Mouse (Mus musculus): ENCODE results near the gene Ktn1.

Ktn1 gene

DNA sequence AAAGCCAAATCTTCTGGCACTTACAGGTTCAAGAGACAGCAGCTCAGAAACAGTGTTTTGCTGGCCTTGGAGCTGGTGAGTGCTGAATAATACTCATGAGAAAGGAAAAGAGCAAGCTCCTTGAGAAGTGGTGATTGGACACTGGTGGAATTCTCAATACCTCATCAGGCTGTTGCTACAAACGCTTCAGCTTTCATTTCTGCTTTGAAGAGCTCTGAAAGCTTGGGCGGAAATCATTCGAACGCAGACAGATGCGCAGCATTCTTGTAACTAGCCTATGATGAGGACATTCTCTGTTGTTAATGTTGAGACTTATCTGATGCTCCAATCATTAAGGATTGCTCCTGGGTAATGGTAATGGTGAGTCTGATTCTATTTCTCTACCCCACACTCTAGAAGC, at the start of gene Ktn1:
TSS of gene Ktn1 (plus strand) at position 231 of the 400 bp plus-strand sequence.
- no peak for DNase-seq

DNA sequence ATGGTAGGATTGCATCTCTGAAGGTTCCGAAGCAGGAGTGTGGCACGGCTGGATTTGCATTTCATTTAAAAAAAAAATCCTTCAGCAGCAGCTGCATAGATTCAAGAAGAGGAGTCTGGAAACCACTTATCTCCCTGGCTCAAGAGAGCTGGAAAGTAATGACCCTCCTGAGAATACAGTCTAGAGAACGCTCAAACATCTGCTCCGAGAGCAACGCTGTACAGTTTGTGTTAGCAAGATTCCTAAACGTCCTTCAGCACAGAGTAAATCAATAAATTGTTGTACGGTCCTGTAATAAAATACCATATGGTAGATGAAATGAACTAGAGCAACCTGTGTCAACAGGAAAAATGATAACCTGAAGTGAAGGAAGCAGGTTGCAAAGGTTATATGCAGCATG, 35.0 kb upstream of the Ktn1 start:
- no peak for DNase-seq

DNA sequence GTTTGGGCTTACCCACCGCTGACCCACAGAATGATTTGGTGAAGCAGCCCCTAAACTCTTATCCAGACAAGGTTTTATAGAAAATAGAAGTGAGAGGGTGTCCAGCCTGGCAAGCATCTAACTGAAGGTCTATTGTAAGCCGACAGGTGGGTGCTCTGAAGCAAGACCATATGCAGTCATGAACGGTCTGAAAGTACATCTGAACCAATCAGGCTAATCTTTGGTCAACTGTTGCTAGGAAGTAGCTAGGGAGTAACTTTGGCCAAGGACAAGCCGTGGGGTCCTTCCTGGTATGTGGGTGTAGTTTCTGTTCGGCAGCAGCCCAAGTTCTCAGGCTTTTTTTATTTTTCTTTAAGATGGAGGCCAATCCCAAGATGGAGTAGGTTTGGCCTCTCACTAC, 29.4 kb upstream of the Ktn1 start:
- no peak for DNase-seq

DNA sequence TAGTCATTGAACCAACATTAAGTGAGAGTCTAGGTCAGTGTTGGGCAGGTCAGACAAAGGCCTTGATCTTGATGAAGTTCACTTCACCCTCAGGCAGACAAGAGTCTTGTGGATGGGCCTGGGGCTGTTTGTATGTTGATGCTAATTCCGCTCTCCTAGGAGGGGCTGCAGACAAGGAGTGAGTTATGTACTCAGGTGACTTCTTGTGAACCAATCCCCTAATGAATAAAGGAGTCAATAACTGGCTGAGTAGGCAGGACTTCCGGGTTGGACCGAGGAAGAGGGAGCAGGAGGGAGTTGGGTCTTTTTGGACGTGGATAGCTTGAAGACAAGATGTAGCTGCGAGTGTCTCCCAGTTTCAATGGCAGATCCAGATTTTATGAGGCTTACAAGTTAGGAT, 26.3 kb upstream of the Ktn1 start:
- no peak for DNase-seq

DNA sequence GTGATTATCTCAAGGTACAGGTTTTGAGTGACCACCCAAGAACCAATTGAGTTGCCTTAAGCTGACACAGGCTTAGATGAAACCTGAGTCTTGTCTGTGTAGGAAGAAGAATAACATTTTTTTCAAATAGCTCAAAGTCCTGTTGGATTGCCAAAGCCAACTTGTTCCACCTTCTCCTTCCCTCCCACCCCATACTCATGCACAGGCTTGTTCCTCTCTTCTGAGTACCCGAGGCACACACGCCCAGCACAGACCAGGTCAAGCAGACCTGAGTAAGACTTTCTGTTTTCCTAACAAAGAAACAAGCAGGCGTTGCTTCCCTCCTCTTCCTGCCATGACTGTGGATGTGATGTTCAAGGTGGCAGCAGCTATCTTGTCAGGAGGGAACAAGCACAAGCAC, 23.4 kb upstream of the Ktn1 start:
- no peak for DNase-seq

DNA sequence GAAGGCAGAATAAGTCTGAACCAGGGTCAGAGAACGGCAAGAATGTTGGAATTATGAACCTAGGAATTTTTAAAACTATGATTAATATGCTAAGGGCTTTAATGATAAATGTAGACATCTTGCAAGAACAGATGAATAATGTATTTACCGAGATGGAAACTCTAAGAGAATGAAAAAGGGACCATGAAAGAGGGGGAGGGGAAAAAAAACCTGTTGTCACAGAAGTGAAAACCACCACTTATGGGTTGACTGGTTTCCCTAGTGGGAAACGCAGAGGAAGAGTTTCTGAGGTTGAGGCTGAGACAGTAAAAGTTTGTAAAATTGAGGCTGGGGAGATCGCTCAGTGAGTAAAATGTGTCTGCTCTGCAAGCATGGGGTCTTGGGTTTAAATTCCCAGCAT, 22.1 kb upstream of the Ktn1 start:
- DNase-seq = no peak

DNA sequence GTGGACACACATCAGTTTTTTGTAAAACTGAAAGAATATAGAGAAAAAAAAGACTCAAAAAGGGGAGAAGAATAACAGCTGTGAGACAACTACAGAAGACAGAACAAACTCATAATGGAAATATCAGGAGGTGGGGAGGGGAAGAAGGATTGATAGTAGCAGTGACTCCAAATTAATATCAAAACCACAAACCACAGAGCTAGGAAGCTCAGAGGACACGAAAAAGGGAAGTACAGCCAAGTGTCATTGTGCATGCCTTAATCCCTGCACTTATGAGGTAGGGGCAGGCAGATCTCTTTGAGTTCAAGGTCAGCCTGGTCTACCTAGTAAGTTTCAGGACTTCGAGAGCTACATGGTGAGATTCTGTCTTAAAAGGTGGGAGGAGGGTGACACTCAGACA, 21.4 kb upstream of the Ktn1 start:
- DNase-seq = no peak

DNA sequence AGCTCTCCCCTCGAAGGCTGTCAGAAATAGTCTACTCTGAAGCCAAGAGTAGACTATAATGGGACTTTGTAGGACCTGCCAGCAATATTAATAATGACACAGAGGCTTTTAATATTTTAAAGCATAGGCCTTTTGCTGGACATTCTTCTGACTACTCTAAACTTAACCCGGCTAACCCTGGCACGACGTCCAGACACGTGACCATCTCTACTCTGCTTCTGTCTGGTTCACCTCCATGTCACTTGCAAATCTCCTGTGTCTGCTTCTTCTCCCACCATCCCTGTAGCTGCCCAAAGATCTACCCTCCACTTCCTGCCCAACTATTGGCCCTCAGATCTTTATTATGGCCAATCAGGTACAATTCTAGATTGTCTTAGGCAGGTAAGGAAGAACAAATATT, 20.9 kb upstream of the Ktn1 start:
- no peak for DNase-seq

DNA sequence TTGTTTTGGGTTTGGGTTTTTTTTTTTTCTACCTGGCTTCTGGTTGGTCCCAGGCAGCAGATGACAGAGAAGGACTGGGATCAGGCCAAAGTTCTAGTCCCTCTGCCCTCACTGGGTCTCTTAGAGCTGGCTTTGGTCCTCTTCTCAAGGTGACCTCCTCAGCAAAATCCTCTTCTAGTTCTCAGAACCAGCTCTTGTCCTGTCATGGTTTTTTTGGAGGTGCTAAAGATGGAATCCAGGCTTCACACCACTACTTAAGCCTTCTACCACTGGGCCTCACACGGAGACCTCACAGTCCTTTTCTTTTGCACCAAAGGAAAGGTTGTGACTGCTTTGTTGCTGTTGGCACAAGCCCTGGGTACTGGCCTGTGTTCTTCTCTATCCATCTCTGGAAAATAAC, 15.8 kb upstream of the Ktn1 start:
- DNase-seq = no peak

DNA sequence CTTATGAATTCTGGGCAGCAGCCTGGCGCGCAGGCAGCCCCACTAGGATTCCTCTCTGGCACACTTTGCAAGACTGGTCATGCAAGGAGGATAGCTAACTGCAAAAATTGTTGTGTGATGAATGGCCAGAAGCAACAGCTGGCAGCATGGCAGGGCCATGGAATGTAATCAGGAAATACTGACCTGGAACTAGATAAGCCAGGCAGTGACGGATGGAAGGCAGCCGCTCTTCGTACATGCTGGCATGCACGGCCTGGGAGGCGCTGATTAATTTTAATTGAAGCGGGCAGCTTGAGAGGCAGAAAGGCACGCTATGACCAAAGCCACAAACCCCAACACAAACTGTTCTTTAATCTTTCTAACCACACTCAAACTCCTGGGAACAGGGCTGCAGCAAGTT, 13.8 kb upstream of the Ktn1 start:
- no peak for DNase-seq

DNA sequence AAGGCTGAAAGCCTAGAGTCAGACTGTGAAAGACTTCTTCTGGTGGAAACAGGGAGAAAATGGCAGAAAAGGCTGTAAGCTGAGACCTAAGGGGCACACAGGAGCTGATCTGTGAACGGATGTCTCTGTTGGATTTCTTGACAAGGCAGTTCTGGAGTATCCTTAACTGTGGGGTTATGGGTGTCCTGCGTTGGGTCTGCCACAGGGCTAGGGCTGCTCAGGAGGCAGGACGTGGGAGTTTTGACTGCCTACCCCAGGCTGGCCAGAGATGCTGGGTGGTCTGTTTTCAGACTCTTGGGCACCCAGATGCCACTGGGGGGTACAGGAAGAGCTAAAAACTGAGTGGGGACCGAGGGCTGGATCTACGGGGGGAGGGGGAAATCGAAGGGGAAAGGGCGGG, 13.4 kb upstream of the Ktn1 start:
- no peak for DNase-seq

DNA sequence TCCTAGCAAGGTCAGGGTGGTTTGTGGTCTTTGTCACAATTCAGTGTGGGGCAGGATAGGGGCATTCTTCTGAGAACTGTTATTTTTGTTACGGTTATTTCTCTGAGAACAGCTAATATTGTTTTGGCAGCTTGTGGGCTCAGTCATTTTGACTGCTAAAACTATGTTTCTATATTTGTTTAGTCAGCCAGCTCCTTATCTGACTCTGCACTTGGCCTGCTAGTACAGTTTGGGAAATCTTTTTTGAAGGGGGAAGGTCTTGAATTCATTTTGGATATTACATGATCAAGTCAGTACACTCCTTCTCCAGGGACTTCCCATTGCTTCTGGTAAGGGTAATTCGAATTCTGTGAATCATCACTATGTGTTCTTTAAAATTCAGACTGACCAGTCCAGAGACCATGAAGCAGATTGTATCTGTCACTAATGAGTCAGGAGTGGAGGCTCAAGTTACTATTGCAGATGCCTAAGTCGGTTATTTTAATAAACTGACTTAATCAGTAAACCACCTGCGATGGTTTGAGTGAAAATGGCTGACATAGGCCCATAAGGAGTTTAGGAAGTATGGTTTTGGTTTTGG, 9.8 kb upstream of the Ktn1 start:
- DNase-seq = no peak

DNA sequence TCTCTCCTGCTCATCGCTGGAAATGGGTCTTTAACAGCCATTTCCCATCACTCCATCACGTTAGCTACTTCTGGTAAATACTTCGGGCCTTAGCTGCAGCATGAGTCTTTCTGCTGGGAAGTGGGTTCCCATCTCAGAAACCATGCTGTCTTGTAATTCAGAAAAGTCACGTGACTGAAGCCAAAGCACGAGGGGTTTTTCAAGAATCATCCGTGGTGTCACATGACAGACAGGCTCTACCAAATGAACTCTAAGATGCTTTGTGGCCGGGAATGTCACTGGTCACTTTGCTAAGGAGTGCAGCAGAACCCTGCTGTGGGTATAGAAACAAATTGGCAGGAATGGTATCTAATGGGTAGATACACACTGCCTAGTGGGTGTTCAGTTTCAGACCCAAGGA, 2.6 kb upstream of the Ktn1 start:
- no peak for DNase-seq

DNA sequence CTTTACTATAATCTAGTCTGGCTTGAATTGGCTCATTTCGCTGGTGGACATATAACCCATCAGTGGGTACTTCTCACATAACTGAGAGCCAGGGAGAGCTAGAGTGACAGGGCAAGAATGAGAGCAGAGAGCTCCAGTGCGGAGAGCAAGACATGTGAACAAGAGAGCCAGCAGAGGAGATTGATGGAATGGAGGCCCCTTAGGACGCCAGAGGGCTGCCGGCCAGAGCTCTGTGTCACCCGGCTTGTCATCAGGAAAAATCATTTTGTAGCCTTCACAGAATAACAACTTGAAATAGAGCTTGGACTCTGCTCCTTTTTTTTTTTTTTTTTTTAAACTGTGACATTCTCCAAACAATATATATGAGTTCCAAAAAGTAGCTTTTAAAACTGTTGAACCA, 2.0 kb upstream of the Ktn1 start:
- DNase-seq = no peak

DNA sequence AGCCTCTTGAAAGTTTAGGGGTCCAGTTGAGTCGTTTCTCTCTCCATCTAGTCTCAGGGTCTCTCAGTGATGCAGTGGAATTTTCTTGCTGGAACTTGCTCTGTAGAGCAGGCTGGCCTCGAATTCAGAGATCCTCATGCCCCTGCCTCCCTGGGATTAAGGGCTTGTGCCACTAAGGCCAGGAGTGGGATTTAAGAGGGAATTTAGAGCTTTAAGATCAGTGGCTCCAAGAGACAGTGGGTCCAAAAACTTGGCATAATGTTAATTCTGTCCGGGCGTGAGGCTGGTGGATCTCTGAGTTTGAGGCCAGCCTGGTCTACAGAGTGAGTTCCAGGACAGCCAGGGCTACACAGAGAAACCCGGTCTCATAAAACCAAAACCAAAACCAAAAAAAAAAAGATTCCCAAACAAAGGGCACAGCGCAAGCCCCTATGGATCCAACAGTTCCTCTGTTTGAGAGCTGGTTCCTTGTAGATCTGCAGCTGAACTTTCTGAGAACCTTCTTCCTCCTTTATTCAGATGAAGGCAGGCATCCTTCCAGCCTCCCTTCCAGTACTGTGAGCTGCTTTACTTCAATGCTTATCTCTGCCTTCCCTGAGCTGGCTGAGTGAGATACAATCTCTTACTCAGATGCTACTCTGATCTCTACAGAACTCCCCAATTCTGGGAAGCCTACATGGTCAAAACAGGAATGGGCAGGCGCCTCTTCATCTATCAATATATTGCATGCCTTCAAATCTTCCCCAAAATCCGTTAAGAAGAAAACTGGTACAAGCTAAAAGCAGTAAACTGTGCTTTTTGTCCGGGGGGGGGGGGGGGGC, 1.3 kb upstream of the Ktn1 start:
- no peak for DNase-seq

DNA sequence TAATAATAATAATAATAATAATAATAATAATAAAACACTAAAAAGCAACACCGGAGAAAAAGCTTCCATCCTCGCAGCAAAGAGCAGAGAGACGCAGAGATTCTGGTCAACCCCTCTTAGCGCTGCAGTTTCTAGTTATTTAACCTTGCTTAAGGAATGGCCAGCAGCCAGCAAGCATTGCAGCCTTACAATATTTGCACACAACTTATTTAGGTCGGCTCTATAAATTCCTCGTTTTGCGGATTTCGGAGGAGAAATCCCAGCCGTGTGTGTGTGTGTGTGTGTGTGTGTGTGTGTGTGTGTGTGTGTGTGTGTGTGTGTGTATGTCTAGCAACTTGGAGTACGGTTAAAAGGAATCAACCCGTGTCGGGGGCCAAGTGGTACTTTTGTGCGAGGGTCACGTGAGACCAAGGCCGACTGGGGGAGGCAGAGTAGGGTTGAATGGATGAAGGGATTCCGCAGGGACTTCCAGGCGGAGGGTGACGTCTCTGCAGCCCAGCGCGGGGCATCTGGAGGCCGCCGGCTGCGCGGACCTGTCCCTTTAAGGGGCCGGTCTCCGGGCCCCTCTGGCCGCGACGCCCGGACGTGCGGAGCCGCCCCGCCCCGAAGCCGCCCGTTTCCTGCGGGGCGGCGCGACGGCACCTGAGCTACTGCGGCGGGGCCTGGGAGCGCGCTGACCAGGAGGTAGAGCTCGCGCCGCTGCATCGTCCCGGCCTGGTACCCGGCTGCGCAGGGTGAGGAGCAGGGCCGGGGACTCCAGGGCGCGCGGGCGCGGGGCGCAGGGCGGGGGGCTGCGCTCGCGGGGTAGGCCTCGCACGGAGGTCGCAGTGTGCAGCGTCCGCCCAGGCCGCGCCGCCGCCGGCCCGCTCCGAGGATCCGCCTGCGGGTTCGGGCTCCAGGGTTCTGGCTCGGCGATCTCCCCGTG, 720 bp downstream of the Ktn1 start:
- peak; percentile 67 for DNase-seq

DNA sequence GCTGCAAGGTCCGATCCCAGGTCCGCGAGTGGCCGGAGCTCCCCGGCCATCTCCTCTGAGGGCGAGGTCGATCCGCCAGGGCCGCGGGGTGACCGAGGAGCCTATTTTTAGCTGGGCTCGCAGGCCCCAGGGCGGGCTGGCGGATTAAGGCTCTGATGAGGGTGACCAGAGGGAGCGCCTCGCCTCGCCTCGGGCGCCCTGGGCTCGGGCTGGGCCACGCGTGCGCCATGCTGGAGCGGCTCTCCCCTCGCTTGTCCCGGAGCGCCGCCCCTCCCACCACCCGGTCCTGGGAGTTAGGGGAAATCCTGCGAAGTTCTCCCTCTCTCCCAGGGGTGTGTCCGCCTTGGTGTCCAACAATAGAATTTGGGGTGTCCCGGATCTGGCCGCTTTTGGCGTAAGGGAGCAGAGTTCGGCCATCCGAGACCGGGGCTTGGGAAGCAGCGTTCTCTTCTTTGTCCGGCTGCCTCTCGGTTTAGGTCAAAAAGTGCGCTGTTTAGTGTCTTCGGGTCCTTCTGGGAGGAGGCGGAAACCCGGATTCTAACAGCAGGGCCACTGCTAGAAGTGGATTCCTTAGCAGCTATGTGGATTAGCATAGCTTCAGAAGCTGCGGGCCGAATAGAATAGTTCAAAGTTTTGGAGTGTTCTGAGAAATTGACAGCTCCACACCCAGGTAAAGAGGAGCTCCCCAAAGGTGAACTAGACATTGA, 1.5 kb downstream of the Ktn1 start:
- DNase-seq = peak; percentile 52

DNA sequence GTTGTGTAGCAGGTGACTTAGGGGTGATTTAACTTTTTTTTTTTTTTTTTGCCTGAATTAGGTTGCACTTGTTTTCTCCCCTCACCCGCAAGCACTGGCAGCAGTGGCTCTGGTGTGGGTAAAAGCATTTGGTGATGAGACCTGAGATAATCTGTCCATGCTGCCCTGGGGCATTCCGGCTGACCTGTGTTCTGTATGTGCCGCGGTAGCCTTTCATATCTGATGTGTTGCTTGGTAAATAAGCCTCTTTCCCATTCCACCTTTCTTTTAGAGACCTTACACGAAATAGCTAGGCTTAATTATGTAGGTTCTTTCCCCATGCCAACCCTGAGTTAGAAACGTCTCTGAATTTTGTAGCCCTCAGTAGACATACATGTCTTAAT, 2.1 kb downstream of the Ktn1 start:
- DNase-seq = no peak

DNA sequence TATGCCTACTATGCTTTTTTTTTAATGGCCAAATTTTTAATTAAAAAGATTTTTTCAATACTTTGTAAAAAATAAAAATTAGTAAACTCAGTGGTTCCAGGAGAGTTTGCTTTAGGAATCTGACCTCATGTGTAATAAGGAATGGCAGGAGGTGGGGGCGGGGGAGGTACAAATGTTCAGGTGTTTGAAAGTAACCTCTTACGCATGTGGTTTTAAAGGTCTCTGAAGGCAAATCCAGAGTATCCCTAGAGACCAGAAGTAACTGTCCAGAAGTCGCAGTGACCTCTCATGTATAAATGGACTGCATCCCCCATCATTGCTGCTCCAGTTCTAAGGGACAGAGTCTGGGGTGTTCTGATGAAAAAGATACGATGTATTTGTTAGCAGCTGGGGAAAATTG, 3.0 kb downstream of the Ktn1 start:
- DNase-seq = no peak

DNA sequence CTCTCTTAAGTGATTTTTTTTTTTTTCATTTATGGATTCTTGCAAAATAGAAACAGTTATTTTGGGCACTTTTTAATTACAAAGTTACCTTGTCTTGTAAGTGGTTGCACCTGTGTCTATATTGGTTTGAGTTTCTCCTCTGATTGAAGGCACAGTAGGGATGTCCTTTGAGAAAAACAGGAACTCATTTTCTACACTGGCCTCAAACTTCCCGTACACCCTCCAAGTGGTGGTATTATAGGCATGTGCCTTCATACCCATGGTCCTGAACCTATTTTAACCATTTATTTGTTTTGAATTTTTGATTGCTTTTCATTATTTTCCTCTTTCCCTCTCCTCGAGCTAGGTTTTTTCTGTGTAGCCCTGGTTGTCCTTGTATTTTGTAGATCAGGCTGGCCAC, 7.2 kb downstream of the Ktn1 start:
- no peak for DNase-seq

DNA sequence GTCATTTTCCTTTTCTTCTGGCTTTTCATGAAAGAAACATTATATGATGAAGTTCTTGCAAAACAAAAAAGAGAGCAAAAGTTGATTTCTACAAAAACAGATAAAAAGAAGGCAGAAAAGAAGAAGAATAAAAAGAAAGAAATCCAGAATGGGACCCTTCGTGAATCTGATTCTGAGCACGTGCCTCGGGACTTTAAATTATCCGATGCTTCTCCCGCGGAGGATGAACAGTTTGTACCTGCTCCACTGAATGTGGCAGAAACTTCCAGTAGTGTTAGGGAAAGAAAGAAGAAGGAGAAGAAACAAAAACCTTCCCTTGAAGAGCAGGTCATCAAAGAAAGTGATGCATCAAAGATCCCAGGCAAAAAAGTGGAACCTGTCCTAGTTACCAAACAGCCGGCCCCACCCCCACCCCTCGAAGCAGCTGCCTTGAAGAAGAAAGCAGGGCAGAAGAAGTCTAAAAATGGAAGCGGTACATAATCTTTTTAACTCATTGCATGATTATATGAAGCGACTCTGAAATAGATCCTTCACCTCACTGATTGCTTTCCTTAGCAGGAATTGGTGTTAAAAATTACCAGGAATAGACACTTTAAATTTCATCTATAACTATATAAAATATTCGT, 15.7 kb downstream of the Ktn1 start:
- no peak for DNase-seq

DNA sequence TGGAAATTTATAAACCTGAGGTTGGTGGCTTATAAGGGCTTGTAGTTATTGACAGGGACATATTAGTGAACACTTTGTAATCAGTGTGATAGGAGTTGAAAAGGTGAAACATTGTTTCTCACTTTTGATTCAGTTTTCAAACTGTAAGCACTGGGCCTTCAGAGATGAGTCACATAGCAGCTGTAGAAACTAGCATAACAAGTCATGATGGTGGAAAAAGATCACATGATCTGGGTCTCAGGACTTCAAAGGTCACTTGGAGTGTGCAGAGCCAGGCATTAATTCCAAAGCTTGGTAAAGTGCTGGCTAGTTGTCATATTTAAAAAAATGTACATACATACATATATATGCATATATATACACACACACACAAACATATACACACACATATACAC, 16.2 kb downstream of the Ktn1 start:
- no peak for DNase-seq

All from right cerebral cortex, postnatal 4 days (tissue).